Mouse (Mus musculus) right cerebral cortex, postnatal 36 days (tissue): ENCODE results near the gene Paxx.

Source experiments
- DNase-seq, 2 experiments: peaks; one replicate each; pipeline ENCODE4 v3.0.0; 2022; ENCODE audit warnings: low spot score in 2 of 2, mixed read lengths in 1 of 2

Paxx gene

DNA sequence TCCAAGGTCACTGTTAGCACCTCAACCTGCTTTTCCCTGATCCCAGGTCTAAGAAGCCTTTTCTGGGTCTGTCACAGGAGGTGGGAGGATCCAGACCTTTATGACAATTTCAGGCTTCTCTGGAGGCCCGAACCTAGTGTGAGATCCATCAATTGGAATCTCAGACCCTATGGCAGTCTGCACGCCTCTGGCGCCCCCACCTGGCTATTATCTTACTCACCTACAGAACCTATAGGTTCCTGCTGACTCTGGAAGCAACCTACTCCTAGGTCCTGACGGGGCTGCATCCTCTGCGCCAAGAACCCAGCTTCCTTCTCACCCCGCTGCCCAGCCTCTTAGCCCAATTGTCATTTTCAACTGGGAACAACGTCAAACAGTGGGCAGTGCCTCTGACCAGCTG, 22.1 kb upstream of the Paxx start:
- no peak for DNase-seq

DNA sequence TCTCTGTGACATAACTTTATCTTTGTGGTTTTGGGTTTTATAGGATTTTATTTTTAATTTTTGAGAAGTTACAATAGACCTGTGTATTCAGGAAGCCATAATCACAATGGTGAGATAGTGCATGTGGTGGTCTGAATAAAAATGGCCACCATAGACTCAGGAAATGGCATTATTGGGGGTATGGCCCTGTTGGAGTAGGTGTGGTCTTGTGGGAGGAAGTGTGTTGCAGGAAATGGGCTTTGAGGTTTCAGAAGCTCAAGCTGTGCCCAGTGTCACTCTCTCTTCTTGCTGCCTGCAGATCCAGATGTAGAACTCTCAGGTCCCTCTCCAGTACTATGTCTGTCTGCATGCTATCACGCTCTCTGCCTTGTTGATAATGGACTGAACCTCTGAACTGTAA, 19.6 kb upstream of the Paxx start:
- no peak for DNase-seq

DNA sequence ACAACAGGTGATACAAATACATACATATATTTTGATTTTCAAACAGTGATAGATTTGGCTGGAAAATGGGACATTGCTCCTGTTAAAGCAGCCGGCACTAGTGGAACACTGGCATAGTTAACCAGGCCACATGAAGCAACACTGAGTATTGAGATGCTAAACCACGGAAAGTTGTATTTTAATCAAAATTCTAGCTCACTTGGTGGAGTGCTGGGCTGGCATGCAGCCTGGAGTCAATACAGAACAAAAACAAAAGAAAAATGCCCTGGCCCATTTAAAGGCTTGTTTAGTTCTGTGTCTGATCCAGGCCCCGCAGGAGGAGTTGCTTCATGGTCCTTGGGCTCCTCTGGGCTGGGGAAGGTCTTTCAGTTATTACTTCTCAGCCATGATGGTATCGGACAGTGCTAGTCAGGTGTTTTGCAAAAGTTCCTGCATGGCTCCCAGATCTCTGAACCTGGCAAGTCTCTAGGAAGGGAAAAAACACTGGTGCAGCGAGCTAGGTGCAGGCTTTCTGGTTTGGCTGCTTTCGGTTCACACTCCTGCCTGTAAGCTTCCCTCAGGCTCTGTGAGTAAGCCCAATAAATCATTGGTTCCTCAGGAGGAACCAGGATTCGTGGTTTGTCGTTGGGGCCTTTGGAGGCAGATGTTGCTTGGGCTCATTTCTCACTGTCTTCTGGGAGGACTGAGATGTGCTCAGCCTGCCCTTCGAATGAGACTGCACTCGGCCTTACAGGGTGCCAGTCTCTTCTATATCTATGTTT, 18.8 kb upstream of the Paxx start:
- no peak for DNase-seq

DNA sequence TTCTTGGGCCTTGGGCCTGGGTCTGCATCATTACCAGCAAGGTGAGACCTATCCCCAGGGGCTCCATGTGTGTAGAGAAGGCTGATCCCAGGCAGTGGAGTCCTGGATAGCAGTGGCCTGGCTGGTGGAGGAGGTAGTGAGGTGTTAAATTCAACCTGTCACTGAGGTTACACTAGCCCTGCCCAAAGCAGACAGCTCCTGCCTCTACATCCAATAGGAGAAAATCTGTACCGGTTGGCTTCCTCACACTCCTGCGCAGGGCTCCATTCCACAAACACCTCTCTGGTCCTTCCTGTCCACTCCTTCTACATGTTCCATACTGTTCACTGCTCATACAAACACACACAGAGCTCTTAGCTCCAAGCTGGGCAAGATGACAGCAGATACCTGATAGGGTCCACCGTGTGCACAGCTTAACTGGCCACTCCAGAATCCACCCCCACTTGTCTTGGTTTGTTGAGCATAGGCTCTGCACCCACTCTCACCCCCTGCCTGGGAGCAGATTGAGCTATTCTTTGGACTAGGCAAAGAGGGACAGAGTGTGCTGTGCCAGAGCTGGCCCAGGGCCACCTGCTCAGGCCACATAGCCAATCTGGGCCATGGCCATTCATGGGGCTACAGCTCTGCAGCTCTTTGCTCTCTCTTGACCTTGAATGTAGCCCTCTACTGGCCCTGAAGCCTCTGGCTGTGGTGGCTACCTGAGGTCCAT, 17.2 kb upstream of the Paxx start:
- peak; percentile 66 for DNase-seq

DNA sequence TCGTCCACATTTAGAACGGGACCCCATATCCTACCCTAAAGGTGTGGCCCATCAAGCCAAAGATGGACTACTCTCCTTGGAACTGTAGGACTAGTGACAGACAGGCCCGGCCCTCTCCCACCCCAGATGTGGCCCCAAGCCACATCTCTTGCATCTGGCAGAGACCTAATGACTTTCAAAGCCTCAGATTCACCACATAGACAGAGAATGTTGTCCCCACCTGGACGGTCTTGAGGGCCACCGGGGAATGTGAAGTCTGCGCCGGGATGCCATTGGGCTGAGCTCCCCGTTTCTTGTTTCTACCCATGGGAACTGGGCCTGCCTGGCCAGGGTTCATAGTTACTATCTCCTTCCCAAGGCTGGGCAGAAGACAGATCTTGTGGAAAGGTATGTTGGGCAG, 16.6 kb upstream of the Paxx start:
- no peak for DNase-seq

DNA sequence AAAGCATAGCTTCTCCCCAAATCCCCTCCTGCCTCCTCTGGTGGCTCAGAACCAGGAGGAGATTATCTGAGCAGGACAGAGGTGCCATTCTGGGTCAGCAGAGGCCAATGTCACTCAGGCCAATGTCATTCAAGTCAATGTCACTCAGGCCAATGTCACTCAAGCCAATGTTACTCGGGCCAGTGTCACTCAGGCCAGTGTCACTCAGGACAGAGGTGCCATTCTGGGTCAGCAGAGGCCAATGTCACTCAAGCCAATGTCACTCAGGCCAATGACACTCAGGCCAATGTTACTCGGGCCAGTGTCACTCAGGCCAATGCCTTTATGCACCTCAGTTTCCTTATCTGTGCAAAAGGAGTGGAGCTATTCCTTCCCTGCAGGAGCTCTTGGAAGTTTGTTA, 11.7 kb upstream of the Paxx start:
- no peak for DNase-seq

DNA sequence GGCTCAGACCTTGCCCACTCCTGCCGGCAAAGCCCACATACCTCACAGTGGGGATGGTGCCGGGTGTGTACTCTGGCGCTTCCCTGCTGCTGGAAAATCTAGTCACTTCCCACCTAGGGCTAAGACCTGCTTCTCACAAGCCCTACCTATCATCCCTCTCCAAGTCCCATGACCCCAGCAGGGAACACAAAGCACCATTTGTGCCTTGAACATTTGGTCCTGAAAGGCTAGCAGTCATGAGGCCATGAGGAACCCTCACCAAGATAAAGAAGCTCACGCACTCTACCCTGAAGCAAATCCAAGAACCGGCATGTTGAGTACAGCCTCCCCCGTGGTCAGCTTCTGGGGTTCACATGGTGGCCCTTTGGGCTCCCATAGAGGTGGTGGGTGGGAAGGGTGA, 9.1 kb upstream of the Paxx start, which contains the start of gene Ptgds:
TSS of gene Ptgds (minus strand) at position 78 of the 400 bp plus-strand sequence.
- no peak for DNase-seq

DNA sequence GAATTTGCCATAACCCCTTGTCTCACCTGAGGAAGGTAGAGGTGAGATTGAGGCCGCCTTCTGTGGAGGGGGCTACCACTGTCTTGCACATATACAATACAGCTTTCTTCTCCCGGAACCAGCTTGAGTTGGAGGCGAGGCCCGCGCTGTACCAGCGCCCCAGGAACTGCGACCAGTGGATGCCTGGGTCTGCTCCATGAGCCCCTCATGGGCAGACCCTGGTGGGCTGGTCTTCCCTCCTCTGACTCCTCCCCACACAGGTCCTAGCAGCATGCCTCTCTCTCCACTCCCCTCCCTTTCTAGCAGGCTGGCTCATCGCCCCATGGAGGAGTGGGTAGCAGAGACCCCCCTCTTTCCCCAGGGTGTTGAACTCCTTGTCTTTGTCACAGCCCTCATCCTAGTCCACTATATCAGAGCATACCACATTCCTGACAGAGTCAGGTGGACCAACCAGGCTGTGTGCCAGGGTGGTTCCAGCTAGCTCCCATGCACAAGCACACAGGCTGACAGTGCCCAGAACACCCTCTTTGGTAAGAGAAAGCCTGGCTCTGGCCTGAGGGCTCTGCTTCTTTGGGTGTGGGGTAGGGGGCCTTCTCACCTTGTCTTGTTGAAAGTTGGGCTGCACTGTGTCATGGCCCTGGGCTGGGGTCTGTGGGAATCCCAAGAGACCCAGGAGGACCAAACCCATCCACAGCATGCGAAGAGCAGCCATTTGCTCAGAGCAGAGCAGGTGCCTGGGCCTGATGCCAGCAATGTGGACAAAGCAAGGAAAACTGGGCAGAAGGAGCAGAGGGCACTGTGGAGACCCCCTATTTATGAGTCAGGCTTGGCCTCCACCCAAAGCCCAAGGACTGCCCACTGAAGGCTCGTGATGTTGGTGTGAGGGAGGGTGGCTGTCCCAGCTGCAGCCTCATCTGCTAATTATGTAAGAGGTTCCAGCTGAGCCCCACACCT, 8.3 kb upstream of the Paxx start:
- peak in 1 of 2 experiments; percentile 48 for DNase-seq

DNA sequence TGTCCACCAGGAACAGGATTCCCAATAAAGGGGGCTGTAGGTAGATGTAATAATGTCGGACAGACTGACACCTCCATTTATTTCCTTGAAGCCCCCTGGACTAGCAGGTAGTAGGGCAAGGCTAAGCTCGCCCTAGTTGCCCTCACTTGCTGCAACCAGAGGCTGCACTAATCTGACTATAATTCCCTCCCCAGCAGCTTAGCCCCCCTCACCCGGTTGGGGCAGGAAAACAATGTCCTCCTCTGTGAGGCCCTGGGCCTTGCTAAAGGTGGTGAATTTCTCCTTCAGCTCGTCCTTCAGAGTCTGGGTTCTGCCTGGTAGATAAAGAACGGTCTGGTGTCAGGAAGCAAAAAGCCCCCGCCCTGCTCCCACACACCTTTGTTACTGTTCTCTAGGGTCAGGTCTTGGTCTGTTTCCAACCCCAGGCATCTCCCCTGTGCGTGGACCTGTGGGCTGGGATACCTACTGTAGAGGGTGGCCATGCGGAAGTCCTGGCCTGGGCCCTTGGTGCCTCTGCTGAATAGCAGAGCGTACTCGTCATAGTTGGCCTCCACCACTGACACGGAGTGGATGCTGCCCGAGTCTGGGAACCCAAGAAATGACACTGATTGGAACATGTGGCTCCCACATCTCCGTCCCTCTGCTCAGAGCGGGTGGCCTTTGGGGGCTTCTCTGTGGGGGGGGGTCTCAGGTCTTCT, 6.9 kb upstream of the Paxx start:
- DNase-seq, result no peak

DNA sequence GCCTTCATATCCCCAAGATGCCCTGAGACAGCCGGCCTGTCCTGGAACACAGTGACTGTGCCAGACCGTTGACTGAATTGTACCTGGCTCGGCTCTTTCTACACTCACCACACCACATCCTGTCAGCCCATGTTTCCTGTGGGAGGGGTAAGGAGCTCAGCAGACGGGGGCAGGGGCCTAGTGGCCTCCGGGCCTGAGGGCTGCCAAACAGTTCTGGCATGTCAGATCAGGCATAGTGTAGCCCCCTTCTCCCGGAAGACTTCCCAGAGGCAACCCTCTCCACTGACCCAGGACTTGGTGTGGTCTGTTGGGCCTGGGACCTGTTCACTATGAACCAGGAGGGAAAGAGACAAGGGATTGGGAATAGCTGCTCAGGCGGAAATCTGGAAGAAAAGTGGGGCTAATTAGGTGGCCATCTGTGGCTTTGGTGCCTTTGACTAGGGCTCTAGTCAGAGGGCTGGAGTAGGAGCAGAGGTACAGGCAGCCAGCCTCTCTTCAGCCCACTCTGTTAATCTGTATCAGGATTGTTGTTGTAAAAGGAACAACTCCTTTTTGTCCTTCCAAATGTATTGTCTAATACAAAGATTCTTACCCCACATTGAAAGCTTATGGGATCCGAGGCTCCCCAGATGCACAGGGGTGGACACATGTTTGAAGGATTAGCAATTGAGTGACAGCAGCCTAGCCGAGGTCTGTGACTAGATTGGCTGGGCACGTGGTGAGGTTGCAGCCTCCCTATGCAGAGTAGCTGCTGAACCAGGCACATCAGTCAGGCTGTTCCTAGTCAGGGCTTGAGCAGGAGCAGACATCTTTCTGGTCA, 5.1 kb upstream of the Paxx start:
- no peak for DNase-seq

DNA sequence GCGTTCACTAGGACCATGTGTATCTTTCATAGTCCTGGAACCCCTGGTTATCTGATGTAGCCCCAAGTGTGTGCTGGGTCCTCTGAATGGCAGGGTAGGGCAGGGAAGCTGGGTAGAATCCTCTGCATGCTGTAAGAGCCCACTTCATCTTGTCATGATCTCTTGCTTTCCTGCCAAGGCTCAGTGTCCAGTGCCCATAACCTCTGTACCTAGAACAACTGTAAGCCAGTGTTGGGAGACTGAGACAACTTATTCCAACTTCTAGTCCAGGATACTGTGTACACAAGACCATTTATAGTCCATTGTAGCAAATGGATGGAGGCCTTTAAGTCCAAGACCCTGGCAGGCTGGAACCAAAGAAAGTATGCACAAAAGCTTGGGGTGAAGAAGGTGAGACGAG, 4.4 kb upstream of the Paxx start:
- DNase-seq, result no peak

DNA sequence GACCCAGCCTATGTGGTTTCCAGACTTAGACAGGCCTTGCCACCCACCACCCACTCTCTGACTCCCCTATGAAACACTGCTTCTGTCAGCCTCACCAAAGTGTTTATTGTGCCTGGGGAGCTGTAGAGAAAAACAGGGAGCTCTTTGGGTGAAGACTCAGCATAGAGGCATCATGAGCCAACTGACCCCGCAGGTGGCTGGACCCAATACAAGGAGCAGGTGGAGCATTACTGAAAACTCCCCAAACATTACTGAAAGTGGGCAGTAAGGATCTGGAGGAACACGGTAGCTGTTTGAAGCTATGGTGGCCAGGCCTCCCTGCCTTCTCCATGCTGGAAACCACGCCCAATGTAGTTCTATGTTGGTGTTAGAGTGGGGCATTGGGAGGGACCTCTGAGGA, 2.7 kb upstream of the Paxx start:
- no peak for DNase-seq

DNA sequence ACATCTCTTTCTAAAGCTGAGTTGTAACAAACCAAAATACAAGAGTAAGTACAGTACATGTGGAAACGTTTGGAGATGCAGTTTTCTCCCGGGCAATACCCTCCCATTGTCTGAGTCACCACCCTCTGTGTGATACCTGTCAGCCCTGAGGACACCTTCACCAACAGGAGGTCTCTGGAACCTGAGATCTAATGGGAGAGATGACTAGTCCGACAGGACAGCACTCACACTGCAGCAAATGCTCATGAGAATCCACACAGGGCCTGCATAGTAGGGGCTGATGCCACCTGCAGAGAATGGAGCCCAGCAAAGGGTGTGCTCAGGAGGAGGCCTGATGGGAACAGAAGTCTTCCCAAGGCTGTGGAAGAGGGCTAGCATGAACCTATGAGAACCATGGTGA, 513 bp upstream of the Paxx start:
- DNase-seq, result no peak

DNA sequence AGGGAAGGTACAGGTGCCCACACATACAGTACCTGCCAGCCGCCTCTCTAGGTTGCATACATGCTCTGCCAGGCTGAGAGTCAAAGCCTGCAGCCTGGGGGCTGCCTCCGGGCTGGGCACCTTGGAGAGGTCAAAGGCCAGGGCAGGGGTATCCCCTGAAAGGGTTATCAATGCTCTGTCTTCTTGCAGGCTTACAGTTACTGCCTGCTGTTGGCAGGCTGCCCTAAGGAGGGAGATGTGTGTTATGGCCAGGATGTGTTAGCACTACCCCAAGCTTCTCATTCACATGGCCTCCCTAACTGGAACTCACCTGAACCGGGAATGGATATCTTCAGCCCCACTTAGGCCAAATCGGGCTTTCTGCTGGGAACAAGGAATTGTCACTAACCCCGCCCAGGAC, 759 bp downstream of the Paxx start:
- no peak for DNase-seq

DNA sequence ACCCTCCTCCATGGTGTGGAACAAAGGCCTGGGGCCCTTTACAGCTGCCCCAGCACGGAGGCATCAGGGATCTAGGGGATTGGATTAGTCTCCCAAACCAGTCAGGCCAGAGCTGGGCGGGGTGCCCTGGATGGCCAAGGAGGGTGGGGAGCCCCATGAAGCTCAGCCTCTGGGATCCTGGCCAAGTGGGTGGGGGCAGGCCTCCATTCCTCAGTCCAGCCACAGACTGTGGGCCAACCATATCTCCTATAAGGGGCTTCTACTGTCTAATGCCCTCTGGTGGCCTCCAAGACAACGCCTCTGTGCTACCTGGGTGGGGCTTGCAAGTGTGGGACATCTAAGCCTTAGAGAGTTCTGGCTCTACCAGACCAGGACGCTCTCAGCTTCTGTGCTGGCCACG, 2.0 kb downstream of the Paxx start:
- no peak for DNase-seq

DNA sequence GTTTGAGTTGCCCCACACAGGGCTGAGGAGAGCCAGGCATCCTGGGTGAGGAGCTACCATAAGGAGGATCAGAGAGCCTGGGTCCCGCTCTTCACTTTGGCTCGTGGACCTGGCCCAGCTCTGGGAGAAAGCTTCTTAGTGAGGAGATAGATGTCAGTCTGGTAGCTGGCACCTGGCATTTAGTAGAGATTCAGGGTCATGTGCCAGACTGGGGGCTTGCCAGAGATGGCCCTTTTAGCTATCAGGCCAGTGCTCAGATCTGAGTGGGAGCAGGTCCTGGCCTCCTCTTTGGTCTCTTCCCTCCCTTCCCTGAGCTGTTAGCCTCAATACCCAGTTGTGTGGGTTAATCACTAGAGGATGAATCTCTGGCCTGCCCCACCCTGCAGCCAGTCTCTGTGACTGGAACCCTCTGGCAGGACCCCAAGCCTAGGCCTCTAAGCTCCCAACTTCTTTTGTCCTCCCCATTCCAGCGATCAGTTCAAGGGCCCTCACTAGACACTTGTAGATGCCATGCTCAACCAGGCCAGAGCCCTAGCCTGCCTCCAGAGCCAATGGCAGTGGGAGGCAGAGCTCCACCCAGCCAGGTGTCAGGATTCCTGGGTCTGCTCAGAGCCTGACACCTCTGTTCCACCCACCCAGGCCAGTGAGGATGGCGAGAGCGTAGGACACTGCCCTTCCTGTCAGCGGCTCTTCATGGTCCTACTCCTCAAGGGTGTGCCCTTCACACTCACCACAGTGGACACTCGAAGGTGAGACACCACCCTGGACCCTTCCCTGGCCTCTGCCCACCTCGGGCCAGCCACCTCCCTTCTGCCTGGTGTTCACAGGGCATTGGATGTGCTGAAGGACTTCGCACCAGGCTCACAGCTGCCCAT, 3.6 kb downstream of the Paxx start:
- DNase-seq, result no peak

DNA sequence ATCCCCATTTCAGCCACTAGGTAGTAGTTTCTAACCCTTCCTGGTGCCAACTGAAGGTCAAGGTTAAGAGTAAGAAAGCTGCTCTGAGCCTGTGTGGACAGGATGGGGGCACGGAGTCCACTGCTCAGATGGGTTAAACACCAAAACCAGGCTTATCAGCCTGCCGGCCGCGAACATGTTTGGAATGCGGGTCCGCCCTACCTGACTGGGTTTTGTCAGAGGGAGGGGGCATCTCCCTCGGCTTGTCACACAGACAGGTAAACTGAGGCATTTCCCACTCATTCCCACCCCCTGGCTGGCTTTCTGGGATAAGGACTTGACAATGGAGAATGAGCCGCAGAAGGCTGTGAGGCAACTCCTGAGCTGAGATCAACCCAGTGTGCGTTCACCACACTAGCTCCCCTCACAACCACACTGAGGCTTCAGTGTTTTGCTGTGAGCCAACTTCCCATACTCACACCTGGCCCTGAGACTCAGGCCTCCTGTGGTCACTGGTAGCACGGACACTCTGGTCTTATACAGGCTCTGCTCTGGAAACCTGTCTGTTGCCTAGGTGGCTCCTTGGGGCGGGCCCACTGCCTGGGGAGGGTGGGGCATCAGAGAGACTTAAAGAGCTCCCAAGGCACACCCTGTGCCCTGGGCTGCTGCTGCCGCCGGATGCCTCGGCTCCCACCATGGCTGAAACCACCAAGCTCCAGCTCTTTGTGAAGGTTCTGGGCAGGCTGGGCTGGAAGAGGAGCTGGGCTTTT, 4.5 kb downstream of the Paxx start, which contains the start of gene Clic3:
TSS of gene Clic3 (plus strand) at position 634 of the 749 bp plus-strand sequence.
- DNase-seq, result no peak

DNA sequence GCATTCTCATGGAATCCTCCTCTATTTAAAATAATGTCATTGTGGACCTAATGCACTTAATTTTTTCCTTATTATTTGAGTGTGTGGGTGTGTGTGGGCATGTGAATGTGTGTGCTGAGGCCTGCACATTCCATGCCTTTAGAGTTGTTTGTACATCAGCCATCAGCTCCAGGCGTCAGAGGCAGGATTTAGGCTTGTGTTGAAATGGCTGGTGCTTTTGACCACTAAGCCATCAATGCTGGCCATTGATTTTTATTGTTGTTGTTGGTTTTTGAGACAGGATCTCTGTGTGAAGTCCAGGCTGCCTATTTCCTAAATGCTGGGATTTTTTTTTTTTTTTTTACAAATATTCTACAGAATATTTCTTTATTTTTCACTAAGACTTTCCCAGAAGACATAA, 7.9 kb downstream of the Paxx start:
- DNase-seq, result no peak
